Mouse (Mus musculus) embryonic facial prominence, embryonic 10.5 days (tissue): ENCODE measurements at regions not wholly inside any gene's neighbourhood (a gene's known extent, or its start where the extent isn't known, plus 50 kb on each side); places are given as distances from the start of the nearest gene placed in this dataset.

ENCODE experiments used
- DNase-seq: peaks from one replicate; pipeline ENCODE4 v3.0.0-alpha.2; 2017; ENCODE audit warnings: low spot score
- H3K27ac ChIP-seq: fragments of 300-500 bp; sonication (generic); replicated peaks from 2 replicates; pipeline ENCODE4 v1.5.1; 2016; ENCODE audit warnings: mild to moderate bottlenecking
- H3K27me3 ChIP-seq: fragments of 300-500 bp; sonication (generic); replicated peaks from 2 replicates; pipeline ENCODE4 v1.6.1; 2016; ENCODE audit warnings: low read depth, mild to moderate bottlenecking; ENCODE audit not compliant: poor library complexity, severe bottlenecking
- H3K36me3 ChIP-seq: fragments of 300-500 bp; sonication (generic); replicated peaks from 2 replicates; pipeline ENCODE4 v1.6.1; 2016; ENCODE audit warnings: mild to moderate bottlenecking, moderate library complexity
- H3K4me1 ChIP-seq: fragments of 300-500 bp; sonication (generic); 2 replicates; pipeline ENCODE4 v1.6.1; 2016
- H3K4me3 ChIP-seq: fragments of 300-500 bp; sonication (generic); 2 replicates; pipeline ENCODE4 v1.5.1; 2016; ENCODE audit warnings: mild to moderate bottlenecking, moderate library complexity
- H3K9me3 ChIP-seq: fragments of 300-500 bp; sonication (generic); 2 replicates; pipeline ENCODE4 v1.6.1; 2016; ENCODE audit warnings: mild to moderate bottlenecking
- WGBS: fragments of 180-500 bp; shearing (Covaris S2); methylation state at CpG from one replicate; pipeline ENCODE4 v1.1.7; 2016; 5-methylcytosine and 5-hydroxymethylcytosine counted together

DNA sequence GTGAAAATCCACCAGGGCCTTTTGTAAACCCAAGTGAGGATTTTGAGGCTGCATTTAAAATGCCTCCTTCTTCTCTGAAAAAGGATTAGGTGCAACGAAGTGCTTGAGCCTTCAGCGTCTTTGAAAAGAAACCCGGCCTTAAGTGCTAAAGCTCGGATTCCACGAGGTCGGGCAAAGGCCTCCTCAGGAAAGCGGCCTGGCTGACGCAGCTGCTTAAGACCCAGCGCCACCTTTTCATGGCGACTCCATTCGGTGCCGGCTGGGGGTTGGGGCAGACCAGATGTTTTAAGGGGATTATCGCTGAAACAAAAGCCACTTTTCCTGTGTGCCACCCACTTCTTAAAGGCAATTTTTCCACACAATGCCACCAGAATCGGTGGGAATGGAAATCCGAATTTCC is 61.6 kb upstream of the 4932438H23Rik start:
- peaks cover 2% of the 10 kb centered on the region; the same call in 1 of the 2 replicates for H3K9me3 ChIP-seq

GRCm38 (mm10) chr16:91160679-91161078 is 64.6 kb upstream of the Olig2 start:
- Histone ChIP-seq H3K4me1 (peaks cover 12% of the 10 kb centered on the region), H3K27me3 (peaks cover 88% of the 10 kb centered on the region), H3K27ac (no peak overlapping the region), H3K36me3 (no peaks in the 10 kb centered on the region), H3K4me3 (no peak overlapping the region), H3K9me3 (no peaks in the 10 kb centered on the region; the same call in 1 of the 2 replicates)
- DNase-seq, result peak; percentile 49
- WGBS, result 19% methylated on average over 8 of the region's 8 CpGs

More for the DNA sequence above, 61.6 kb upstream of the 4932438H23Rik start:
- H3K4me1 ChIP-seq, result peaks cover 8% of the 10 kb centered on the region
- 21% methylated on average over 15 of the region's 15 CpGs for WGBS
- no peak overlapping the region for H3K4me3 ChIP-seq
- H3K27me3 ChIP-seq, result peaks cover 52% of the 10 kb centered on the region
- H3K27ac ChIP-seq, result no peak overlapping the region
- H3K36me3 ChIP-seq, result no peaks in the 10 kb centered on the region
- peak; percentile 45 for DNase-seq

GRCm38 (mm10) chr16:91161616-91162015 is 63.6 kb upstream of the Olig2 start:
- H3K27me3 ChIP-seq, result peaks cover 89% of the 10 kb centered on the region
- peaks cover 6% of the 10 kb centered on the region for H3K4me1 ChIP-seq
- H3K4me3 ChIP-seq, result no peak overlapping the region
- no peaks in the 10 kb centered on the region; the same call in 1 of the 2 replicates for H3K9me3 ChIP-seq
- H3K36me3 ChIP-seq, result no peaks in the 10 kb centered on the region
- DNase-seq, result no peak
- WGBS, result 74% methylated on average over 6 of the region's 6 CpGs
- no peak overlapping the region for H3K27ac ChIP-seq

GRCm38 (mm10) chr16:91162381-91162780 is 62.9 kb upstream of the Olig2 start:
- 77% methylated on average over 6 of the region's 6 CpGs for WGBS
- Histone ChIP-seq H3K4me3 (no peak overlapping the region), H3K4me1 (peaks cover 4% of the 10 kb centered on the region; the same call in 1 of the 2 replicates), H3K27me3 (peaks cover 89% of the 10 kb centered on the region), H3K36me3 (no peaks in the 10 kb centered on the region), H3K9me3 (no peaks in the 10 kb centered on the region; the same call in 1 of the 2 replicates), H3K27ac (no peak overlapping the region)
- DNase-seq, result no peak

DNA sequence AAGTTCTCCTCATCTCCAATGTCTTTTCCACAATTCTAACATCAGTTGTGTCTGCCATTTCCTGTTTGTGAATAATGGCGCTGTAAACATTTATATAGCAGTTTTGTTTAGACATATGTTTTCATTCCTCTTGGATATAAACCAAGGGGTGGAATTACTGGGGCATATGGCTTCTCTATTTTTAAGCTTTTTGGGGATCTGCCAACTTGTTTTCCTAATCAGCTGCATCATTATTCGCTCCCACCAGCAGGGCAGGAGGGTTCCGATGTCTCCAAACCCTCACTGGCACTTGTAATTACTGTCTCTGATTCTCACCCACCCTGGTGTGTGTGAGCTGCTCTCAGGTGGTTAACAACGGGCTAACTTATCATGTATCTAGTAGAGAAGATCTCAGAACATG is 59.4 kb upstream of the Olig2 start:
- WGBS, result 87% methylated on average over 4 of the region's 4 CpGs
- Histone ChIP-seq H3K4me3 (no peak overlapping the region), H3K4me1 (peaks cover 25% of the 10 kb centered on the region), H3K27me3 (peaks cover 94% of the 10 kb centered on the region), H3K9me3 (no peaks in the 10 kb centered on the region), H3K36me3 (no peaks in the 10 kb centered on the region), H3K27ac (no peak overlapping the region)
- DNase-seq, result no peak

DNA sequence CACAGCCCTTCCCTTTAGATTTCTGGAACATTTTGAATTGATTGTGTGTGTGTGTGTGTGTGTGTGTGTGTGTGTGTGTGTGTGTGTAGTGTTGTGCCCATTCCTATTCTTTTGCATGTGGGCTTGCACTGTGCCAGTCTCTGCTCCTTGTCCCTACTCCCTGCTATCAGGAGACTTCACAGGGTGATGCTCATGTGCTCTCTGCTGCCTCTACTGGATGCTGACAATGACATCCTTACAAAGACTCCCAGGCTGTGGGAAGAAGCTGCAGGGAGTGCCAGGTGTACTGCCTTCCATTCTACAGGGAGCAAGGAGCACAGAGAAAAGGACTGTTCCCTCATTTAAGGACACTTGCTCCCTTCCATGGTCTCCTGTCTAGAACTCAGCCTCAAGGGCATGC is 58.4 kb upstream of the Olig2 start:
- DNase-seq, result peak; percentile 34
- no peak overlapping the region for H3K27ac ChIP-seq
- peaks cover 94% of the 10 kb centered on the region for H3K27me3 ChIP-seq
- peaks cover 25% of the 10 kb centered on the region for H3K4me1 ChIP-seq
- H3K4me3 ChIP-seq, result no peak overlapping the region
- H3K9me3 ChIP-seq, result no peaks in the 10 kb centered on the region
- no peaks in the 10 kb centered on the region for H3K36me3 ChIP-seq

- Histone ChIP-seq H3K27me3 (peaks cover 94% of the 10 kb centered on the region), H3K36me3 (no peaks in the 10 kb centered on the region), H3K9me3 (no peaks in the 10 kb centered on the region), H3K4me3 (no peak overlapping the region), H3K4me1 (peaks cover 21% of the 10 kb centered on the region), H3K27ac (no peak overlapping the region)
- 42% methylated on average over 7 of the region's 7 CpGs for WGBS
- DNase-seq, result no peak
Observed at GRCm38 (mm10) chr16:91168398-91168797, 56.9 kb upstream of the Olig2 start.

GRCm38 (mm10) chr16:91169829-91170228 is 55.4 kb upstream of the Olig2 start:
- H3K36me3 ChIP-seq, result no peaks in the 10 kb centered on the region
- DNase-seq, result peak; percentile 58
- H3K27me3 ChIP-seq, result peaks cover 93% of the 10 kb centered on the region
- peak overlapping the region; percentile 48 for H3K4me3 ChIP-seq
- peaks cover 33% of the 10 kb centered on the region for H3K4me1 ChIP-seq
- no peaks in the 10 kb centered on the region for H3K9me3 ChIP-seq
- under 1% methylated on average over 16 of the region's 16 CpGs for WGBS
- no peak overlapping the region for H3K27ac ChIP-seq

DNA sequence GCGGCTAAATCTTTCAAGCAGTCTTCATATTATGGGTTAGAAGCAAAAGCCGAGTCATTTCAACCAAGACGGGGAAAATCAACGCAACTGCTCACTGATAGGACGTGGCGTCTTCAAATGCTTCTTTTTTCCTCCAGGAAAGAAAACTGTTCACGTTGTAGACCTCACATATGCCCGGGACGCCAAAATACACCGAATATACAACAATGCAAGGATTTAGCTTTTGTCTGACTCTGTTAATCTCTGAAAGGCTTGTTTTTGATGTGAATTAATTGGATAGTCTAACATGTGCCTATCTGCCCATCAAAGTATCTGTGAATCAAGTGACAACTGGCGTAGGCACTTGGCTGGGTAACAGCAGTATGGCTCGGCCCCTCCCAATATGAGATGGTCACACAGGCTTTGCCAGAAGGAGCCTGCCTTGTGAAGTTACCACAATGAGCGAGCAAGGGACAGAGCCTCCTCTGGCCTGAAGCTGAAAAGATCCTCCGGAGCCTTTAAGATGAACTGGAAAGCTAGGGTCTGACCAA is 53.3 kb upstream of the Olig2 start:
- peaks cover 95% of the 10 kb centered on the region for H3K27me3 ChIP-seq
- no peaks in the 10 kb centered on the region for H3K36me3 ChIP-seq
- no peaks in the 10 kb centered on the region for H3K9me3 ChIP-seq
- H3K4me1 ChIP-seq, result peaks cover 33% of the 10 kb centered on the region
- H3K4me3 ChIP-seq, result no peak overlapping the region
- 72% methylated on average over 14 of the region's 14 CpGs for WGBS
- DNase-seq, result no peak
- no peak overlapping the region for H3K27ac ChIP-seq

DNA sequence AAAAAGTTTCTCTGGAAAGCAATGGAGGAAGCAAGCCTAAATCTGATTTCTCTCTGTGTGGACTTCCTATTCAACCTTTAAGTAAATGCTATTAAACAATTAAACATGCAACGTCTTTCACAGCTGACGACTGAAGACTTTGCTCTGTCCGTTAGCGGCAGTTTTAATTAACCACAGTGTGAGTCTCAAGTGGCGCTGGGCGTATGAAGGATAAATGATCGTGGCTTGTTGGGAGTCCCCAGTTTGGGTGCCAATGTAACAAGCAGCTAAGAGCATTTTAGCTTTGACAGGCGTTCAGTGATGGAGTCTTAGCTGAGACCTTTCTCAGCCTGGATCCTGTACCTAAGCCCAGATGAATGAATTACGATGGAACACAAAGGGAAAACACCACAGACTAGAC is 52.7 kb upstream of the Olig2 start:
- no peak for DNase-seq
- Histone ChIP-seq H3K4me1 (peaks cover 33% of the 10 kb centered on the region), H3K36me3 (no peaks in the 10 kb centered on the region), H3K27me3 (peaks cover 95% of the 10 kb centered on the region), H3K4me3 (no peak overlapping the region), H3K27ac (no peak overlapping the region), H3K9me3 (no peaks in the 10 kb centered on the region)
- WGBS, result 70% methylated on average over 9 of the region's 9 CpGs

DNA sequence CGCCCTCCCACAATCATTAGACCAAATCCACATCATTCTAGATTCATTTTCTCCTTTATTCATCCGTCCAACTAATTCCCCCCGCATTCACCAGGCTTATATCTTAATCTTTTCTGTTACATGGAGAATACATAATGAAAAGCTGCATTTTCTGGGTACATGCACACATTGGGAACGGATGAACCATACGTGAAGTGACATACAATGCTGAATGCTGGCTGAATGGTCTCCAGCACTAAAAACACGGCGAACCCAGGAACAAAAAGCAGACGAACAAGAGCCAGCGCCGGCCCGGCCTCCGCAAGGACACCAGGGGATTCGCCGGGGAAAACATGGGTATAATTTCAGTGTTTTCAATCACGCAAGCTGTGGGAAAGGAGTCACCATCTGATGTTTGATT is 52.0 kb upstream of the Olig2 start:
- H3K27me3 ChIP-seq, result peaks cover 95% of the 10 kb centered on the region
- H3K36me3 ChIP-seq, result no peaks in the 10 kb centered on the region
- H3K4me1 ChIP-seq, result peaks cover 30% of the 10 kb centered on the region
- no peak overlapping the region for H3K27ac ChIP-seq
- no peaks in the 10 kb centered on the region for H3K9me3 ChIP-seq
- no peak overlapping the region for H3K4me3 ChIP-seq
- 53% methylated on average over 15 of the region's 15 CpGs for WGBS
- peak; percentile 20 for DNase-seq

DNA sequence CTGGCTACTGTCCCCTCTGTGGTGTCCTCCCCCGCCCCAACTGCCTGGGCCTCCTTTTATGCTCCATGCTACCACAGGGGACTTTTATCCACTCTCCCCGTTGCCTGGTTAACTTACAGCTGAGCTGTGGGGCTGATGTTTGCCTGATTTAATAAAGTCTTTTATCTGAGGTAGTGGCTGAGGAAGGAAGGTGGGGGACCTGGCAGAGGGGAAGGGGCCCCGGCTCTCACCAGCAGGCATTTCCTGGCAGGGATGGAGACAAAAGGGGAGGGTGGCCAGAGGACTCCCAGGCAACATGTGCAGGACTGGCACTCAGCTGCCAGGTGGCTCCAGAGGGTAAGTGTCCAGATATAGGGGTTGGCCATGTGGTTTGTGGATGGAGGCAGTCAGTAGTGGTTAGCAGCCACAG is 51.4 kb upstream of the Olig2 start:
- peaks cover 95% of the 10 kb centered on the region for H3K27me3 ChIP-seq
- no peaks in the 10 kb centered on the region for H3K36me3 ChIP-seq
- no peak overlapping the region for H3K4me3 ChIP-seq
- H3K27ac ChIP-seq, result peak overlapping the region; percentile 7; the same call in 1 of the 2 replicates
- WGBS, result 34% methylated on average over 3 of the region's 3 CpGs
- H3K4me1 ChIP-seq, result peaks cover 26% of the 10 kb centered on the region
- H3K9me3 ChIP-seq, result no peaks in the 10 kb centered on the region
- DNase-seq, result no peak

- H3K27ac ChIP-seq, result 0 out of 2 replicates have a peak overlapping the region, but pooled peaks have one; percentile 44
- WGBS, result 59% methylated on average over 4 of the region's 4 CpGs
- H3K27me3 ChIP-seq, result peaks cover 93% of the 10 kb centered on the region
Observed at GRCm38 (mm10) chr16:91174401-91174800, 50.9 kb upstream of the Olig2 start.

More at GRCm38 (mm10) chr16:91174401-91174800, 50.9 kb upstream of the Olig2 start:
- Histone ChIP-seq H3K36me3 (no peaks in the 10 kb centered on the region), H3K4me3 (no peak overlapping the region), H3K9me3 (no peaks in the 10 kb centered on the region), H3K4me1 (peaks cover 23% of the 10 kb centered on the region)
- DNase-seq, result no peak
